Mouse (Mus musculus): ENCODE results near the gene I0C0044D17Rik. TPM values are rescaled to one million over a fixed set of nuclear protein-coding genes. Genes with fewer than 3 reads are reported as not detected.
"Not testable (repeated sequence)": the region's sequence is repeated elsewhere in the genome, so short reads cannot be mapped to it uniquely, and the experiment has no call there.

Gene I0C0044D17Rik
- total RNA-seq, 2 experiments from 2014 or later, result not detected

GRCm38 (mm10) chr4:98845201-98845600 lies 21.6 kb upstream of the I0C0044D17Rik start:
- TF ChIP-seq CTCF (conservative IDR thresholded peaks at IDR 0.05), result no peak
- no peak for DNase-seq (ENCODE audit: low spot score in 2 of 2)
- no peak overlapping the region for H3K27ac ChIP-seq
- H3K4me3 ChIP-seq, result no peak overlapping the region

- DNase-seq (ENCODE audit: low spot score in 2 of 2), result no peak
- Histone ChIP-seq H3K4me3 (no peak overlapping the region), H3K27ac (no peak overlapping the region)
- TF ChIP-seq CTCF (conservative IDR thresholded peaks at IDR 0.05), result no peak
Observed at GRCm38 (mm10) chr4:98843906-98844597, 20.4 kb upstream of the I0C0044D17Rik start.

DNA sequence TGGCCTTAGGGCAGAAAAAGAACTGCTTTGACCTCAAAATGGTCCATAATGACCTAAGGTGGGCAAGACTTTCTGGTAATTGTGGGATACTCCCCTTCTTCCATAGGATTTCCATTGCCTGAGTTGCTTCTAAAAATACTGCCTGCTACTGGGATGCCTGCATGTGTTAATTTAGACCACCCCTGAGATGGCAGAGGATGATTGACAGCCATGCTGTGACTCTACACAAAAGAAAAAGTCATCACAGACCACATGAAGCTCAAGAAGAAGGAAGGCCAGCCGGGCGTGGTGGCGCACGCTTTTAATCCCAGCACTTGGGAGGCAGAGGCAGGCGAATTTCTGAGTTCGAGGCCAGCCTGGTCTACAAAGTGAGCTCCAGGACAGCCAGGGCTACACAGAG lies 17.6 kb upstream of the I0C0044D17Rik start:
- not testable (repeated sequence) for DNase-seq (ENCODE audit: low spot score in 2 of 2); H3K27ac ChIP-seq; H3K4me3 ChIP-seq

- no peak overlapping the region for H3K4me3 ChIP-seq
- no peak for DNase-seq (ENCODE audit: low spot score in 2 of 2)
- TF ChIP-seq CTCF (conservative IDR thresholded peaks at IDR 0.05), result no peak
- no peak overlapping the region for H3K27ac ChIP-seq
Observed at GRCm38 (mm10) chr4:98840526-98840925, 16.9 kb upstream of the I0C0044D17Rik start.

GRCm38 (mm10) chr4:98838913-98839312 lies 15.3 kb upstream of the I0C0044D17Rik start:
- Histone ChIP-seq H3K27ac (no peak overlapping the region), H3K4me3 (no peak overlapping the region)
- no peak for DNase-seq (ENCODE audit: low spot score in 2 of 2)
- TF ChIP-seq CTCF (conservative IDR thresholded peaks at IDR 0.05), result no peak

DNA sequence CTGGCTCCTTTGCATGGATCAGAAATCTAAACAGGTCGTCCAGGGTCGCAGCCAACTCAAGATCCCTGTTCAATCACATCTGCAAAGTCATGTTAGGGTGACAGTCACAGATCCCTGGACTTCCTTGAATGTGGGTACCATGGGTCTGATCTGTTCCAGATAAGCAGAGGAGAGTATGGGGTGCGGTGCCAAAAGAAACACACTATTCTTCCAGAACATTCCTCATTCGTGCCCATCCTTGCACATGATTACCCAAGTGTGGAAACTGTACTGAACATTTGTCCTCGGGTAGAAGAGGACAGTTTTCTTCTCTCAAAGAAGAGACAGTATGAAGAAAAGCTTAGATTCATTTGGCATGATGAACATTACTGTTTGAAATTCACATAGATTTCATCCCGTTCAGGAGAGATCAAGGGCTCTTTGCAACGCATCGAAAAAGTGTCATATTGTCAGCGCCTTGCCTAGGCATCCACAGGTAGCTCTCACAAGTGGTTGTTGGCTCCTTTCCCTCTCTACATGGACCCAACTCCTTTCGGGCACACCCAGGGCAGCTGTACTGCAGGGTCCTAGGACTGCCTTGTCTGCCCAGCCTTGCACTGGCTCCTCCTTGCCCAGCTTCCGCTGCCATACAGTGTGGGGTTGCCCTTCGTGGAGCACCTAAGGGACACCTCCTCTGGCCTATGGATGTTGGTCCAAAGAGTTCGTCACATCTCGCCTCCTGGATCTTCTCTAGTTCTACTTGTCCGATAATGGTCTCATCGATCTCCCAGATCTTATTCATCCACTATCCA lies 14.3 kb upstream of the I0C0044D17Rik start:
- Histone ChIP-seq H3K27ac (no peak overlapping the region), H3K4me3 (no peak overlapping the region)
- TF ChIP-seq CTCF (conservative IDR thresholded peaks at IDR 0.05), result no peak
- no peak for DNase-seq (ENCODE audit: low spot score in 2 of 2)

- H3K4me3 ChIP-seq, result no peak overlapping the region
- no peak overlapping the region for H3K27ac ChIP-seq
- TF ChIP-seq CTCF (conservative IDR thresholded peaks at IDR 0.05), result no peak
- no peak for DNase-seq (ENCODE audit: low spot score in 2 of 2)
Observed at GRCm38 (mm10) chr4:98836519-98836918, 12.9 kb upstream of the I0C0044D17Rik start.

- DNase-seq (ENCODE audit: low spot score in 2 of 2), result no peak
- TF ChIP-seq CTCF (conservative IDR thresholded peaks at IDR 0.05), result no peak
- Histone ChIP-seq H3K4me3 (no peak overlapping the region), H3K27ac (no peak overlapping the region)
Observed at GRCm38 (mm10) chr4:98834782-98835181, 11.1 kb upstream of the I0C0044D17Rik start.

DNA sequence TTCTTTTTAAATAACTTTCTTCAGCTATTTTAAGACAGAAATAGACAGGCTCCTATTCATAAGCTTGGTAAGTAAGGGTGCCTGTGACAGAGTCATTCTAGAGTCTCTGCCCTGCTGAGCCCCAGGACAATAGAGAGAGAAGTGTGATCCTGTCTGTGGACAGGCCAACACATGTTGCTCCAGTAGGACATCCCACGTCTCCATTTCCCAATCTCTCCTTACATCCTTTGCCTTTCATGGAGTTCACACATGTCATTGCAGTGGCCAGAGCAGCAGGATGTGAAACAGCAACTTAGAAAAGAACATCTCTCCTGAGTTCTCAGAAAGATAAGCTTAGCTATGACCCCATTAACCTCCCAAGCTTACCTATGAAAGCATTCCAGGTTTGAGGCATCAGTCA lies 8.1 kb upstream of the I0C0044D17Rik start:
- no peak overlapping the region for H3K4me3 ChIP-seq
- DNase-seq (ENCODE audit: low spot score in 2 of 2), result no peak
- H3K27ac ChIP-seq, result no peak overlapping the region
- no peak for TF ChIP-seq CTCF (conservative IDR thresholded peaks at IDR 0.05)

DNA sequence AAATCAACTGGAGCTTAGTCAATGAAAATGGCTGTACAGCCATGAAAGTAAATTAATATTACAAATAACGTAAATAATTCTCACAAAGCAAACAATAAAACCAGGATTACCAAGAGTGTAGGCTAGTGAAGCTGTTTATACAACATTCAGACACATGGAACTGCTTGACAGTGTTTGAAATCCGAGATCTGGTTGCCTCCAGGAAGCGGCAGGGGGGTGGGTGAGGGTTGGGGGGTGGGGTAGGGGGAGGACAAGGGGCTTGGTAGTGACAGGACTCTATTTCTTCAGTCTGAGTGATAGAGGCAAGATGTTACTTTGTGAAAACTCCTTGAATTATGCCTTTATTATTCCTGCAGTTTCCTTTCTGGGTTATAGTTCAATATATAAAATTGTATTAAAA lies 3.1 kb upstream of the I0C0044D17Rik start:
- DNase-seq (ENCODE audit: low spot score in 2 of 2), result no peak
- no peak overlapping the region for H3K27ac ChIP-seq
- no peak for TF ChIP-seq CTCF (conservative IDR thresholded peaks at IDR 0.05)
- no peak overlapping the region for H3K4me3 ChIP-seq

DNA sequence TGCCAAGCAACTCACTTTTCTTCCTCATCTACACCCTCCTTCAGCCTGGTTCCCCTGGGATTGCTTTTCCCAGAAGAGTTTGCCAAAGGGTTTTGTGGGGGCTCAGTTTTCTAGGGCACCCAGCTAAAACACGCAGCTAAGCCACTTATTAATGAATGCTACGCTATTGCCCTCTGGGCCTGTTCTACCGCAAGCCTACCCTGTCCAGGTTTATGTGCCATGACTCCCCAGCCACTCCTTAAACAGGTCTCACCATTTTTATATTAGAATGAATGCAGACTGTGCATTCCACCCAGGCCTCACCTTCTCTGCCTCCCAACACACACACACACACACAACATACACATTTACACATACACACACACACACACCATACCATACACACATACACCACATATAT lies 593 bp downstream of the I0C0044D17Rik start:
- TF ChIP-seq CTCF (conservative IDR thresholded peaks at IDR 0.05), result no peak

GRCm38 (mm10) chr4:98822478-98822877 lies 1.2 kb downstream of the I0C0044D17Rik start:
- no peak overlapping the region for H3K4me3 ChIP-seq
- DNase-seq (ENCODE audit: low spot score in 2 of 2), result no peak
- no peak overlapping the region for H3K27ac ChIP-seq
- TF ChIP-seq CTCF (conservative IDR thresholded peaks at IDR 0.05), result no peak

More for the DNA sequence above, 593 bp downstream of the I0C0044D17Rik start:
- H3K4me3 ChIP-seq, result no peak overlapping the region
- no peak for DNase-seq (ENCODE audit: low spot score in 2 of 2)
- no peak overlapping the region for H3K27ac ChIP-seq

DNA sequence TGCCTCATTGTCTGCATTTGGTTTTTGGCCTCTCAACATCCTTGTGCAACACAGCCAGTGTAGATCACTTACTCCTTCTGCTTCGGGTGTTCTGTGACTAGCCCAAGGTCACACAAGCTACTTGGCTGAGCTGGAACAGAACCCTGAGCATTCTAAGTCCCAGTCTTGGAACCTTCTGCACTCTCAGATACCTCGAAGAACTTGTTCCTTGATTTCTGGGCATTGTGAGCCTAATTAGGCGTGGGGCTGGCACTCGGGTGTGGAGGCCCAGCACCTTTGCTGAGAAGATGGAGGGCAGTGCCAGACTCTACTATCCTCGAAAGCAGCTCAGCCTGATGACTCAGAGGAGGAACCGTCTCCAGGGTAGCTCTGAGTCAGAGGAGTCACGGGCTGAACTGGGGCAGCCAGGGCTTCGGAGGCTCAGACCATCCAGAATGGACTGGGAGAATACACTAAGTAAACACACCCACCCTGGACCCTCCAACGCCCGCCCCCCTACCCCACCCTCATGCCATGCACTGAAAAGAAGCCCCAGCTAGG lies 4.4 kb downstream of the I0C0044D17Rik start:
- DNase-seq (ENCODE audit: low spot score in 2 of 2), result no peak
- no peak for TF ChIP-seq CTCF (conservative IDR thresholded peaks at IDR 0.05)
- H3K27ac ChIP-seq, result no peak overlapping the region
- H3K4me3 ChIP-seq, result no peak overlapping the region

Data from layer of hippocampus, adult 2 months (tissue).